Mouse (Mus musculus): ENCODE measurements at regions not wholly inside any gene's neighbourhood (a gene's known extent, or its start where the extent isn't known, plus 50 kb on each side); places are given as distances from the start of the nearest gene placed in this dataset.

DNA sequence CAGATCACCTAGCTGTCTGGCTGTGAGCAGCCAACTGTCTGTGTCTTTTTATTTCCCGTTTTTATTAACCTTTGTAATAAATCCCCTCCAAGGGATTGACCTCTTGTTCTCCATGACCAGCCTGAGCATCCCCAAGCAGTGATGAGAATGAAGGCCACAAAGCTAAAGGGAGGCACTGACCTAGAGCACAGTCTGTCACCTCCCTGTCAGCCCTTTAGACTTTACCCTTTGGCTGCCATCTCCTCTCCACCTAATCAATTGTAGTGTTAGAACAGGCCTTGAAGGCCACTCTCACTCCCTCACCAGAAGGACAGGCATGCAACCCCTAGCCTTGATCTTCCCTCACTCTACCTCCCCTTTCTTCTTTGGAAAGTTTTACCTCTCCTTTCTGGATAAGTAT is 394.2 kb upstream of the Map3k7 start:
- H3K4me1 ChIP-seq (ENCODE audit: control insufficient read depth, insufficient read depth, insufficient read length, low read length) = peaks cover 4% of the 10 kb centered on the region; the same call in 1 of the 2 replicates
- H3K27ac ChIP-seq (replicated peaks; ENCODE audit: low read depth, low read length) = no peak overlapping the region
- H3K4me3 ChIP-seq (ENCODE audit: insufficient read depth, low read depth, low read length) = no peak overlapping the region

DNA sequence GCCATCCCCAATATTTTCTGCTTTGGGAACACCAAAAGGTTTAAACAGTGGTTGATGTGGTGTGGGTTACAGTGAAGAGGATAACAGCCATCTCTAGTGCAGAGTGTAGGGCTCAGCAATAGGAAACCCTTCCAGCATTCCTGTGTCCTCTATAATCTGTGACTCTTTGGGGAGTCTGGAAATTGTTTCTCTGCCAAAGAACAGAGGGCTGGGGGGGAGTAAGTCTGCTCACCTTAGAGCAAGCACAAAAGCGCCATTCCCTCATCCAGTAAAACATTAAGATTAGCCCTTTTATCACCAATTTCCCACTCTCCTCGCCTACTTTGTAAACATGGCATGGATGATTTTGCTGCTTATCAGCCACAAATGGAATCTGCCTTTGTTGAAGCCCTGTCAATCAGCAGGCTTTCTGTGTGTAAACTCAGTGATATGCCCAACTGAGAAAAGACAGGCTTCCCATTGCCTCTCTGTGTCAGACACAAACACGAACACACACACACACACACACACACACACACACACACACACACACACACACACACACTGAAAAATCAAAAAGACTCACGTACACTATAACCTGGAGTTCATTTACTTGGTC is 386.8 kb upstream of the Map3k7 start:
- Histone ChIP-seq H3K4me3 (ENCODE audit: insufficient read depth, low read depth, low read length) (no peak overlapping the region), H3K27ac (replicated peaks; ENCODE audit: low read depth, low read length) (no peak overlapping the region), H3K4me1 (ENCODE audit: control insufficient read depth, insufficient read depth, insufficient read length, low read length) (no peaks in the 10 kb centered on the region)

DNA sequence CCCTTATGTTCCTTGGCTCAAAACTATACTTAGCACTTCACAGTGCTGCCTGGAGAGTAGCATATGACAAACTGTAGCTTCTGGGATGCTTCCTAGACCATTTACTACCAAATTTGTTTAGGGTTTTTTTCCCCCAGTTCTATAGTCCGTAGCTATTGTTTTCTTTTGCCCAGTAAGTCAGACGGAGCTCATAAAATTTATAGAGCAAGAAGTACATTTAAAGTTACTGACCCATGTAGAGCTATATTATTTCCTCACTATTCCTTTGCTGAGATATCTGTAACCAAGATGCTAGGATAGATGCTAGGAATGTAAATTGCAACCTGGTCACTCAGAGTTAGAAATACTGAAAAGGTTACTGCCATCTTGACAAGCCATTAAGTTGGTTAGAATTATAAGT is 380.4 kb upstream of the Map3k7 start:
- H3K4me1 ChIP-seq (ENCODE audit: control insufficient read depth, insufficient read depth, insufficient read length, low read length) = no peaks in the 10 kb centered on the region
- no peak overlapping the region for H3K27ac ChIP-seq (replicated peaks; ENCODE audit: low read depth, low read length)
- no peak overlapping the region for H3K4me3 ChIP-seq (ENCODE audit: insufficient read depth, low read depth, low read length)

DNA sequence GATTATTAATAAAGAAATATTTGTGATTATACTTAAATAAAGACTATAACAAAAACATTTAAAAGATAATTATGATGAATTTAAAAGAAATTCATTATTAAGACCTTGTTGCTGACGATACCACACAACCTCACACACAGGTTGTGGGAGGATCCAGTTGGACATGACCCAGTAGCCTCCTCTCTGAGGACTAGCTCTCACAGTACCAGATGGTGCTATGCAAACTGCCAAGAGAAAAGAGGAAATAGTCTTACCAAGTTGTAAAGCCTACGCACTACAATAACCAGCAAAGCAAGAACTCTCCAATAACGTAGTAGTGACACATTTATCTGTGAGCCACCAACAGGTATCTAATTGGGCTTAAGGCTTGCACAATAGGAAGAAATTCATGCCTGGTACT is 379.7 kb upstream of the Map3k7 start:
- no peak overlapping the region for H3K27ac ChIP-seq (replicated peaks; ENCODE audit: low read depth, low read length)
- H3K4me1 ChIP-seq (ENCODE audit: control insufficient read depth, insufficient read depth, insufficient read length, low read length) = no peaks in the 10 kb centered on the region
- H3K4me3 ChIP-seq (ENCODE audit: insufficient read depth, low read depth, low read length) = no peak overlapping the region

DNA sequence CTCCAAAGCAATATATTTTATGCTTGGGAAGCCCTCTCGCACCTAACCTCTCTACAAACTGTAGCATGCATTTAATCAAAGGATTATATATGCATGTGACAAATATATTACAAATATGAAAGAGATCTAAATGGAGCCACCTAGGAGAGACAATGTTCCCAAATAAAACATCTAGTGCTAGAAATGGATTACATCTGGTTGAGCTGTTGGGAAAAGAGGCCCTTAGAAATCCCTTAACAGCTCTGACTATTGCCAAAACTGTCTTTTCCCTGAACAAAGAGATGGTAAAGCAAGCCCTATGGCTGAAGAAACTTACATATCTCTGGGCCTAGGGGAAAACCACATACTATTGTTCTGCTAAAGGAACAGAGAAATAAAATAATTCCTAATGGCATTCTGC is 369.8 kb upstream of the Map3k7 start:
- Histone ChIP-seq H3K27ac (replicated peaks; ENCODE audit: low read depth, low read length) (no peak overlapping the region), H3K4me3 (ENCODE audit: insufficient read depth, low read depth, low read length) (no peak overlapping the region), H3K4me1 (ENCODE audit: control insufficient read depth, insufficient read depth, insufficient read length, low read length) (no peaks in the 10 kb centered on the region)

DNA sequence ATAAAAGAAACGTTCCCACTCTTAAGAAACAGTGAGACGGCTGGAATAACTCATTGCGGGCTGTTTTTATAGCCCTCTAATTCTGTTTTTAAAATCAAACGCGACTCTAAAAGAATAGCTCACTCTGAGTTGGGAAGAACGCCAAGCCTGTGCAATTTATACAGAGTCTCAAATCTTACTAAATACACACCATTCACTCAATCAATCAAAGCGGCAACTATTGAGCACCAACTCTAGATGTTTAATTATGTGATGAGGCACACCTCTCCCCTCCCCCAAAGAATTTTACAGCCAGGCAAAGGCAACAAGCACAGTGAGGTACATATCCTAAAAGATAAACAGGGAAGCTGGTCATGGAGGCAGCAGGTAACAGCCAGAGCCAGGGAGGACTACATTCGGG is 362.4 kb upstream of the Map3k7 start:
- no peaks in the 10 kb centered on the region for H3K4me1 ChIP-seq (ENCODE audit: control insufficient read depth, insufficient read depth, insufficient read length, low read length)
- no peak overlapping the region for H3K4me3 ChIP-seq (ENCODE audit: insufficient read depth, low read depth, low read length)
- no peak overlapping the region for H3K27ac ChIP-seq (replicated peaks; ENCODE audit: low read depth, low read length)

DNA sequence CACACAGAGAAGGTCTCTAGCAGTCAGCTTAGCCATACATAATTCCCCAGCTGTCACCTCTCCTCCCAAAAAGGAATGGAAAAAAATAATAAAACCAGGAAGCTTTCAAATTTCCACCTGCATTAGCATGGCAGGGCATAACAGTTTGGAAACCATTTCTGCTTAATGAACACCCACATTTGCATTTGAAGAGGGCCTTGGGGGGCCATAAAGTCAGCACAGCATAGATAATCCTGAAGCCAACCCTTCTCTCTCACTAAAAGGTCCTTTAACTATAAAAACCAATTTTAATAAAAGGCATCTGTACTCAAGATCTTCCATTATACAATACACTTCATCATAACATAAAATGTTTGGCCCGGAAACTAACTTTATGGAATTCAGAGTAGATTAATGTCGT is 360.1 kb upstream of the Map3k7 start:
- no peak overlapping the region for H3K4me3 ChIP-seq (ENCODE audit: insufficient read depth, low read depth, low read length)
- no peak overlapping the region for H3K27ac ChIP-seq (replicated peaks; ENCODE audit: low read depth, low read length)
- no peaks in the 10 kb centered on the region for H3K4me1 ChIP-seq (ENCODE audit: control insufficient read depth, insufficient read depth, insufficient read length, low read length)

DNA sequence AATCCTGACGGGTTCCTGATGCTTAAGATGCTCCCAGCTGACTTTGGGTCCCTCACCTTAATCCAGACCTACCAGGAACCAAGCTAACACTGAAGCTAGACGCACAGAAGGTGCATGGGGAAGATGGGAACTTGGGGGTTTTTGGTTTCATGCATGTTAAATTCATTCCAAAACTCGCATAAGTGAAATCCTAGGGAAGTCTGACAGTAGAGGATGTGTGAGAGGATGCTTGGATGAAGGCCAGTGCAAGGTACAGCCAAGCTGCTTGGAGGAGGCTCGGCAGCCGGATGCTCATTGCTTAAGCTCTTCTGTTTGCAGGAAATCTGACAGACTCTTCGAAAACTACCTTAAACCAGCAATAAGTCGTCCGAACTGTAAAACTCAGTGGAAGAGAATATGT is 355.1 kb upstream of the Map3k7 start:
- no peak overlapping the region for H3K27ac ChIP-seq (replicated peaks; ENCODE audit: low read depth, low read length)
- no peak overlapping the region for H3K4me3 ChIP-seq (ENCODE audit: insufficient read depth, low read depth, low read length)
- H3K4me1 ChIP-seq (ENCODE audit: control insufficient read depth, insufficient read depth, insufficient read length, low read length) = no peaks in the 10 kb centered on the region

DNA sequence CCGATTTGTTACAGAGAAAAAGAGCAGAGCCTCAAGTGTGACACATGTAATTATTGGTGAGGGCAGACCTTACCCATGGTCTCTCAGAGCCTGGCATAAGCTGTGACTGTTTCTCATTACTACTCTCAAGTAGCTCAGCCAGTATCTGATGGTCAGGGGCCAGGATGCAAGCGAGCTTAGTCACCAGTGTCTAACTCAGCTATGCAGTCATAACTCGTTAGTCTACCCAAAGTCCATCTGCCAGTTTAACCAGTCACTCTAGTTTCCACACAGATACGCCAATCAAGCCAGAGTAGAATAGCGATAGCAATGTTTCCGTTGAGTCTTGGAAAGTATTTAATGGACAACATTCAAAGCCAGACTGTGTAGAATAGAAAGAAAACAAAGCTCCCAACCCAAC is 354.3 kb upstream of the Map3k7 start:
- Histone ChIP-seq H3K4me1 (ENCODE audit: control insufficient read depth, insufficient read depth, insufficient read length, low read length) (no peaks in the 10 kb centered on the region), H3K27ac (replicated peaks; ENCODE audit: low read depth, low read length) (no peak overlapping the region), H3K4me3 (ENCODE audit: insufficient read depth, low read depth, low read length) (no peak overlapping the region)

DNA sequence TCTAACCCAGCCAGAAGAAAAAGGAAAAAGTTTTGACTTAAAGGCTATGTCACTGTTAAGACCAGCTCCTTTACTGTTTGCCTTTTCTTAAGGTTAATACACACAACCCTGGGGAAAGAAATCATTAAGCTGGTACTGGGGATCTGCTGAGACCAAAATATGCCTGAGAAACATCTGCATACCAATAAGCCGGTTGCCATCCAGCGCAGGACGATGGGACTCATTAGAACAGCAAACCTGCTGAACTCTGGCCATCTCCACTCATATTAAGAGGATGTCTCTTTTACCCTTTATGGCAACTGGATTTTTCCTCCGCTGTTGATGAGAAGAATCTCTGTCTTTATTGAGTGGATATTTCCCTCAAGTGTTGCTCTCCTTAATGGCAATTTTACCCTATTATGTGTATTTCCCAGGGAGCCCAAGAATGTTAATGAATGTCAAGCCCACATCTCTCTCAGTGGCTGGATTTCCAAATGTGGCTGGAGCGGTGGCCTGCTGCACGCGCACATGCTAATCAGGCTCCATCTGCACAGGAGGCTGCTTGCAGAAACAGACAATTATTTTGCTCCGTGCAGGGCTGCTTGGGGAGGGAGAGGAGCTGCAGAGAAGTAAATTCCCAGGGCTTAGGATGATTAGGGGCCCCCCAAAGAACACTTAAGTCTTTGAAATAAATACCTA is 351.6 kb upstream of the Map3k7 start:
- H3K4me1 ChIP-seq (ENCODE audit: control insufficient read depth, insufficient read depth, insufficient read length, low read length) = no peaks in the 10 kb centered on the region
- H3K27ac ChIP-seq (replicated peaks; ENCODE audit: low read depth, low read length) = no peak overlapping the region
- no peak overlapping the region for H3K4me3 ChIP-seq (ENCODE audit: insufficient read depth, low read depth, low read length)

DNA sequence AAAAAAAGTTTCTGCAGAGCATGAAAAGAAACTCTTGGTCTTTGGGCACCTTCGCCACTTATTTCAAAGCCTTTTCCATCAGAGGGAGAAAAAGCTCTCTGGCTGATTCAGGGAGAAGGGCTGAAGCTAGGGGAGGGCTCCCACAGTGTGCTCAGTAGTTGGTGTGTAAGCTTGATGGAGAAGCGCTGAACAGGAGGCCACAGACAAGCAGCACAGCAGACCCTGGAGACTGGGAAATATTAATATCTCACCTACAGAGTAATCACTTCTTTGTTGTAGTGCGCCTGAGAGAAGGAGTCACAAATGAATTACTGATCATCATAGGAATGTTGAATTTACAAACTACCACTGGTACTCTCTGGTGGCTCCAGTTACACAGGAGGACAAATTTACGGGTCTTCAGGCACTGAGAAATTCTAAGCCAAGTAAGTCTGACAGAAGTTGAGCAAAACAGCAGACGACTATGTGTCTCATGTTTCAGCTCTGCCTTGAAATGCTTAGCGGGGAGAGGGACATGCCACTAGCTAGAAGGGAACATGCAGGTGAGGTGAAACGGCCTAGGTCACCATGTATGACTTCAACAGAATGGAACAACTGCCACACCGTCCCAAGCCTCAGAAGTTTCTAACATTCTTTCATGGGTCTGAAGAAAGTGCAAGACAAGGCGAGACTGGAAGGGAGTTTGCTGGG is 350.9 kb upstream of the Map3k7 start:
- H3K27ac ChIP-seq (replicated peaks; ENCODE audit: low read depth, low read length) = no peak overlapping the region
- H3K4me1 ChIP-seq (ENCODE audit: control insufficient read depth, insufficient read depth, insufficient read length, low read length) = no peaks in the 10 kb centered on the region
- no peak overlapping the region for H3K4me3 ChIP-seq (ENCODE audit: insufficient read depth, low read depth, low read length)

DNA sequence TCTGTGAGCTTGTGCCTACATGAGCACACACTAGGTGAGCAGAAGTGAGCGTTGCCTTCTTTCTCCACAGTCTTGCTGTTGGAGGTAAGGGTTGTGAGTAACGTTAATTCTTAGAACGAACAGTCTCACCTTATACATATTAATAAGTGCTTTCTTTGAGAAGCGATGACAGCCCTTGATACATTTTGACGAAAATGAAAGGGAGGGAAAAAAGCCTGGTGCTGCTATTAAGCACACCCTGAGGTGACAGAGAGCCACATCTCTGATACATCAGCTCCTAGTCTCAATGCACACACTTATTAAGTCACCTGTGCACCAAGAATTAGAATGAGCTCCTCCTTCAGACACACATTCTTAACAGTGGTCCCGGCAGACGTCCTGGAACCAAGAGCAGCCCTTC is 346.3 kb upstream of the Map3k7 start:
- Histone ChIP-seq H3K4me3 (ENCODE audit: insufficient read depth, low read depth, low read length) (no peak overlapping the region), H3K4me1 (ENCODE audit: control insufficient read depth, insufficient read depth, insufficient read length, low read length) (no peaks in the 10 kb centered on the region), H3K27ac (replicated peaks; ENCODE audit: low read depth, low read length) (no peak overlapping the region)

DNA sequence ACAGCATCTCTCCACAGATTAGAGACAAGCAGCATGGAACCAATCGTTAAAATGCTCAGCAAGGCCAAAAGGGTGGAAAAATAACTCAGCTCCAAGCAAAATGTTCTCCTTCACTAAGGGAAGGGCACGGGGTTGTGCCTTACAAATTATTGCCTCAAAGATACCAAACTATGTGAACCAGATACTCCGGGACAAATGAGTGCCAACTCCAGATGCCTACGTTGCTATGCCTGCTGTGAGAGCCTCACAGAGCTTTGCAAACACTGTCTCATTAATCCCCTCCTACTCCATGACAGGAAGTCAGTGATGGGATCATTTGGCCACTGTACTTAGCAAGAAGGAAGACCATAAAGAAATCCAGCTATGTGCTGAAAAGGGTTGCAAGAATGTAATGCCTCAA is 345.9 kb upstream of the Map3k7 start:
- Histone ChIP-seq H3K27ac (replicated peaks; ENCODE audit: low read depth, low read length) (no peak overlapping the region), H3K4me1 (ENCODE audit: control insufficient read depth, insufficient read depth, insufficient read length, low read length) (no peaks in the 10 kb centered on the region), H3K4me3 (ENCODE audit: insufficient read depth, low read depth, low read length) (no peak overlapping the region)

DNA sequence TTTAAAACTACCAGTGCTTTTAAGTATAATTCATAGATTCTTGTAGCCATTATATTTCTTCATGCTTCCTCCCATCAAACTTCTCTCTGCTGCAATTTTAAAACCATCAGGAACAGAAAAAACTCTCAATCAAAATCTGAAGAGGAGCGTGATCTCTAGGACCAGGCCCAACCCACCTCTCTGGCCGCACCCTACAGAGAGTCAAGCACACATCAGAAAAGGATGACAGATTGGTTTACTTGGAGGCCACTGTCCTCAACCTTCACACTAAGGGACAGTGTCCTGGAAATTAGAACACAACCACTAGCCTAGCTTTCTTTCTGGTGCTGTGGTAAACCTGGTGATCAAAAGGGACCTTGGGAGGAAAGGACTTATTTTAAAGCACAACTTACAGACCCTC is 342.7 kb upstream of the Map3k7 start:
- Histone ChIP-seq H3K4me3 (ENCODE audit: insufficient read depth, low read depth, low read length) (no peak overlapping the region), H3K27ac (replicated peaks; ENCODE audit: low read depth, low read length) (no peak overlapping the region), H3K4me1 (ENCODE audit: control insufficient read depth, insufficient read depth, insufficient read length, low read length) (no peaks in the 10 kb centered on the region)

DNA sequence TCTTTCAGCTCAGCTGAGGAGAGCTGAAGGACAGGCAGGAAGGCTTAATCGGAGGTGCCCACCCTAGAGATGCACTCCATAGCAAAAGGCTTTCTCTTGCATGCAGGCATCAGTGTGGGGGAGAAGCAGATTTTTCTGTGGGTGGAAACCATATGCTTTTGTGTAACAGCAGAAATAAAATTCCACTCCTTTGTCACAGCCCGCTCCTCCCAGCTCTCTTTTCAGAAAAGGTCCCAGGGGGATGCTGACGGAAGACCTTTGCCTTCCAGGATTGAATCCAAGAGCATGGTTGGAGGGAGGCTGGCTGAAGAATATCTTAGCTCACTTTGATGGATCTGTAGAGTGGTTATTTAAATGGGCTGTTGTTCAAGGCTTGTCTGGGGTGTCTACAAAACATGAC is 336.8 kb upstream of the Map3k7 start:
- no peaks in the 10 kb centered on the region for H3K4me1 ChIP-seq (ENCODE audit: control insufficient read depth, insufficient read depth, insufficient read length, low read length)
- no peak overlapping the region for H3K27ac ChIP-seq (replicated peaks; ENCODE audit: low read depth, low read length)
- H3K4me3 ChIP-seq (ENCODE audit: insufficient read depth, low read depth, low read length) = no peak overlapping the region

DNA sequence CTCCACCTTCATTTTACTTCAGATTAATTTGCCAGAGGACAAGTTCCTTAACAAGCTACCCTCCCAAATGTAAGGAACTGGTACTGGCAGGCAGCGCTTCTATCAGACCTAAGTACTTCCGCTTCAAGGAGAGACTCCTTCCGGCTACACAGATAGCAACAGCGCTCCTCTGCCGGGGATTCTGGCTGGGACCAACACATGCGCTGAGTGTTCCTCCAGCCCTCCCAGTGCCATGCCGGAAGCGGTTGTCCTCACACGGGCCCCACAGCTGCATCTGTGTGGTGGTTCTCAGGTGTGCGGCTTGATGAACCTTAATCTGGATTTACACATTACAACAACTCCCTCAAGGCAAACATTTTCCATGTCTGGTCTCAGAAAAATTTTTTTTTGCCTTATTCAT is 336.1 kb upstream of the Map3k7 start:
- H3K4me3 ChIP-seq (ENCODE audit: insufficient read depth, low read depth, low read length) = no peak overlapping the region
- H3K4me1 ChIP-seq (ENCODE audit: control insufficient read depth, insufficient read depth, insufficient read length, low read length) = no peaks in the 10 kb centered on the region
- H3K27ac ChIP-seq (replicated peaks; ENCODE audit: low read depth, low read length) = no peak overlapping the region
